Mouse (Mus musculus) liver, embryonic 16.5 days (tissue): ENCODE results near the gene Klrb1f. TPM values are rescaled to one million over a fixed set of nuclear protein-coding genes. Genes with fewer than 3 reads are reported as not detected.
"Not testable (repeated sequence)": the region's sequence is repeated elsewhere in the genome, so short reads cannot be mapped to it uniquely, and the experiment has no call there.

ENCODE experiments used
- ATAC-seq: fragments of 200-750 bp; cut with Nextera tagmentation; 2 replicates; pipeline ENCODE4 v1.8.0; 2017; ENCODE audit warnings: low read depth, mild to moderate bottlenecking, moderate number of reproducible peaks, moderate library complexity
- H3K27ac ChIP-seq: fragments of 300-500 bp; sonication (generic); 2 replicates; pipeline ENCODE4 v1.5.1; 2014; ENCODE audit warnings: mild to moderate bottlenecking, low read length
- H3K27me3 ChIP-seq: fragments of 300-500 bp; sonication (generic); 2 replicates; pipeline ENCODE4 v1.6.1; 2014; ENCODE audit warnings: low read depth, low read length, mixed read lengths; ENCODE audit not compliant: control insufficient read depth, insufficient read depth
- H3K36me3 ChIP-seq: fragments of 300-500 bp; sonication (generic); 2 replicates; pipeline ENCODE4 v1.6.1; 2014; ENCODE audit warnings: mild to moderate bottlenecking; ENCODE audit not compliant: control insufficient read depth, insufficient read depth
- H3K4me1 ChIP-seq: fragments of 300-500 bp; sonication (generic); 2 replicates; pipeline ENCODE4 v1.6.1; 2014; ENCODE audit warnings: low read depth, low read length, mixed read lengths; ENCODE audit not compliant: control insufficient read depth
- H3K4me2 ChIP-seq: fragments of 300-500 bp; sonication (generic); 2 replicates; pipeline ENCODE4 v1.6.1; 2014; ENCODE audit warnings: low read depth, low read length, mixed read lengths
- H3K4me3 ChIP-seq: fragments of 300-500 bp; sonication (generic); 2 replicates; pipeline ENCODE4 v1.5.1; 2014; ENCODE audit warnings: low read depth, mild to moderate bottlenecking, low read length
- H3K9ac ChIP-seq: fragments of 300-500 bp; sonication (generic); 2 replicates; pipeline ENCODE4 v1.6.1; 2014; ENCODE audit warnings: low read depth, low read length
- H3K9me3 ChIP-seq: fragments of 300-500 bp; sonication (generic); replicated peaks from 2 replicates; pipeline ENCODE4 v1.6.1; 2016; ENCODE audit warnings: low read length; ENCODE audit not compliant: control insufficient read depth
- WGBS: fragments of 180-500 bp; shearing (Covaris S2); extraction: QIAGEN DNeasy Blood & Tissue Kit; methylation state at CpG from one replicate; pipeline ENCODE4 v1.1.7; 2014; ENCODE audit not compliant: insufficient replicate concordance; 5-methylcytosine and 5-hydroxymethylcytosine counted together
- polyA plus RNA-seq: library from polyadenylated mRNA; unstranded; fragments of >200 nt; fragmentation: Nextera tagmentation; extraction: Ambion mirVana; gene quantifications from 2 replicates; pipeline ENCODE4 v1.2.1, GENCODE M21; 2015

Klrb1f gene
- 0.45 and 0.50 TPM in 2 replicates for polyA plus RNA-seq

- Histone ChIP-seq H3K4me3 (no peak within 1 kb of the TSS), H3K9me3 (no peaks in the 10 kb centered on the region), H3K9ac (no peak within 1 kb of the TSS), H3K27me3 (no peaks in the 10 kb centered on the region), H3K27ac (no peak within 1 kb of the TSS), H3K4me1 (peaks cover 4% of the 10 kb centered on the region; the same call in 1 of the 2 replicates), H3K36me3 (no peaks in the 10 kb centered on the region), H3K4me2 (no peak within 1 kb of the TSS)
- ATAC-seq: no peak
- 51% methylated on average over 2 of the region's 2 CpGs for WGBS
These were observed at the start of gene Klrb1f for GRCm38 (mm10) chr6:129045601-129046000. Gene Klrb1f (plus strand): TSS chr6:129045901.

- H3K4me2 ChIP-seq: peak overlapping the region; percentile 47
- no peaks in the 10 kb centered on the region for H3K9me3 ChIP-seq
- H3K9ac ChIP-seq: peak overlapping the region; percentile 23
- H3K4me1 ChIP-seq: peaks cover 7% of the 10 kb centered on the region
- no peaks in the 10 kb centered on the region for H3K27me3 ChIP-seq
- H3K27ac ChIP-seq: no peak overlapping the region
- WGBS: 33% methylated on average over 3 of the region's 3 CpGs
- peak; percentile 65 for ATAC-seq
- H3K4me3 ChIP-seq: peak overlapping the region; percentile 43
- no peaks in the 10 kb centered on the region for H3K36me3 ChIP-seq
These were observed 49.5 kb upstream of the Klrb1f start for GRCm38 (mm10) chr6:128996054-128996767.

GRCm38 (mm10) chr6:128996768-128997442 lies 48.8 kb upstream of the Klrb1f start:
- H3K9ac ChIP-seq: peak overlapping the region; percentile 23
- no peak overlapping the region for H3K27ac ChIP-seq
- H3K4me1 ChIP-seq: peaks cover 7% of the 10 kb centered on the region
- H3K36me3 ChIP-seq: no peaks in the 10 kb centered on the region
- WGBS: 39% methylated on average over 13 of the region's 13 CpGs
- H3K4me2 ChIP-seq: peak overlapping the region; percentile 47
- H3K4me3 ChIP-seq: peak overlapping the region; percentile 43
- ATAC-seq: peak; percentile 70
- H3K27me3 ChIP-seq: no peaks in the 10 kb centered on the region
- no peaks in the 10 kb centered on the region for H3K9me3 ChIP-seq

- Histone ChIP-seq H3K4me3 (no peak overlapping the region), H3K36me3 (no peaks in the 10 kb centered on the region), H3K27me3 (no peaks in the 10 kb centered on the region), H3K9ac (no peak overlapping the region), H3K4me1 (peaks cover 4% of the 10 kb centered on the region; the same call in 1 of the 2 replicates), H3K27ac (no peak overlapping the region), H3K9me3 (no peaks in the 10 kb centered on the region), H3K4me2 (no peak overlapping the region)
- ATAC-seq: no peak
- WGBS: 61% methylated on average over 2 of the region's 2 CpGs
These were observed 44.3 kb upstream of the Klrb1f start for GRCm38 (mm10) chr6:129001392-129001791.

GRCm38 (mm10) chr6:129008552-129008951 lies 37.1 kb upstream of the Klrb1f start:
- Histone ChIP-seq H3K4me2 (no peak overlapping the region), H3K9me3 (no peaks in the 10 kb centered on the region), H3K9ac (no peak overlapping the region), H3K27me3 (no peaks in the 10 kb centered on the region), H3K36me3 (no peaks in the 10 kb centered on the region), H3K27ac (no peak overlapping the region), H3K4me1 (no peaks in the 10 kb centered on the region), H3K4me3 (no peak overlapping the region)
- WGBS: 64% methylated on average over 8 of the region's 8 CpGs
- no peak for ATAC-seq

GRCm38 (mm10) chr6:129009846-129010504 lies 35.7 kb upstream of the Klrb1f start:
- not testable (repeated sequence) for H3K4me2 ChIP-seq, H3K27me3 ChIP-seq, H3K4me3 ChIP-seq, H3K9me3 ChIP-seq, H3K36me3 ChIP-seq, H3K9ac ChIP-seq, H3K27ac ChIP-seq, H3K4me1 ChIP-seq, ATAC-seq
- 57% methylated on average over 7 of the region's 7 CpGs for WGBS

GRCm38 (mm10) chr6:129010505-129010873 lies 35.2 kb upstream of the Klrb1f start:
- Histone ChIP-seq H3K4me1 (no peaks in the 10 kb centered on the region), H3K9me3 (no peaks in the 10 kb centered on the region), H3K9ac (no peak overlapping the region), H3K36me3 (no peaks in the 10 kb centered on the region), H3K4me3 (no peak overlapping the region), H3K27ac (no peak overlapping the region), H3K4me2 (no peak overlapping the region), H3K27me3 (no peaks in the 10 kb centered on the region)
- 59% methylated on average over 3 of the region's 3 CpGs for WGBS
- no peak for ATAC-seq

- not testable (repeated sequence) for ATAC-seq, H3K4me2 ChIP-seq, H3K4me3 ChIP-seq, H3K4me1 ChIP-seq, H3K9me3 ChIP-seq, H3K27me3 ChIP-seq, H3K36me3 ChIP-seq, H3K9ac ChIP-seq, H3K27ac ChIP-seq
- 86% methylated on average over 18 of the region's 23 CpGs for WGBS
These were observed 33.7 kb upstream of the Klrb1f start for GRCm38 (mm10) chr6:129012012-129012411.

- Histone ChIP-seq H3K9me3 (no peaks in the 10 kb centered on the region), H3K4me3 (no peak overlapping the region), H3K4me2 (no peak overlapping the region), H3K27me3 (no peaks in the 10 kb centered on the region), H3K9ac (no peak overlapping the region), H3K36me3 (no peaks in the 10 kb centered on the region), H3K4me1 (no peaks in the 10 kb centered on the region), H3K27ac (no peak overlapping the region)
- no peak for ATAC-seq
- 27% methylated on average over 1 of the region's 1 CpGs for WGBS
These were observed 32.7 kb upstream of the Klrb1f start for GRCm38 (mm10) chr6:129012966-129013365.
